Mouse (Mus musculus) lung, embryonic 16.5 days (tissue): ENCODE data around the gene Olfr329-ps. TPM values are rescaled to one million over a fixed set of nuclear protein-coding genes. Genes with fewer than 3 reads are reported as not detected.
"Not testable (repeated sequence)": the region's sequence is repeated elsewhere in the genome, so short reads cannot be mapped to it uniquely, and the experiment has no call there.

ENCODE experiments used
- ATAC-seq: fragments of 200-750 bp; cut with Nextera tagmentation; 2 replicates; pipeline ENCODE4 v1.8.0; 2017; ENCODE audit warnings: low read depth, mild to moderate bottlenecking, moderate library complexity
- H3K27ac ChIP-seq: fragments of 300-500 bp; sonication (generic); 2 replicates; pipeline ENCODE4 v1.5.1; 2014; ENCODE audit warnings: mild to moderate bottlenecking, control low read depth, low read length
- H3K27me3 ChIP-seq: fragments of 300-500 bp; sonication (generic); 2 replicates; pipeline ENCODE4 v1.6.1; 2014; ENCODE audit warnings: low read depth, low read length, mixed read lengths; ENCODE audit not compliant: control insufficient read depth, insufficient read depth
- H3K36me3 ChIP-seq: fragments of 300-500 bp; sonication (generic); 2 replicates; pipeline ENCODE4 v1.6.1; 2014; ENCODE audit warnings: low read length; ENCODE audit not compliant: control insufficient read depth, insufficient read depth
- H3K4me1 ChIP-seq: fragments of 300-500 bp; sonication (generic); replicated peaks from 2 replicates; pipeline ENCODE4 v1.6.1; 2014; ENCODE audit warnings: low read length, mixed read lengths; ENCODE audit not compliant: control insufficient read depth, insufficient read depth
- H3K4me2 ChIP-seq: fragments of 300-500 bp; sonication (generic); 2 replicates; pipeline ENCODE4 v1.6.1; 2014; ENCODE audit warnings: low read depth, low read length, control low read depth
- H3K4me3 ChIP-seq: fragments of 300-500 bp; sonication (generic); 2 replicates; pipeline ENCODE4 v1.5.1; 2014; ENCODE audit warnings: mild to moderate bottlenecking, low read length, control low read depth
- H3K9ac ChIP-seq: fragments of 300-500 bp; sonication (generic); 2 replicates; pipeline ENCODE4 v1.6.1; 2014; ENCODE audit warnings: low read length, control low read depth
- H3K9me3 ChIP-seq: fragments of 300-500 bp; sonication (generic); 2 replicates; pipeline ENCODE4 v1.6.1; 2016; ENCODE audit warnings: low read length; ENCODE audit not compliant: control insufficient read depth
- WGBS: fragments of 180-500 bp; shearing (Covaris S2); extraction: QIAGEN DNeasy Blood & Tissue Kit; methylation state at CpG from one replicate; pipeline ENCODE4 v1.1.7; 2014; 5-methylcytosine and 5-hydroxymethylcytosine counted together
- polyA plus RNA-seq: library from polyadenylated mRNA; unstranded; fragments of >200 nt; fragmentation: Nextera tagmentation; extraction: Ambion mirVana; gene quantifications from 2 replicates; pipeline ENCODE4 v1.2.1, GENCODE M21; 2015

The Olfr329-ps gene
- polyA plus RNA-seq, 1 experiment from 2014 or later: not detected

DNA sequence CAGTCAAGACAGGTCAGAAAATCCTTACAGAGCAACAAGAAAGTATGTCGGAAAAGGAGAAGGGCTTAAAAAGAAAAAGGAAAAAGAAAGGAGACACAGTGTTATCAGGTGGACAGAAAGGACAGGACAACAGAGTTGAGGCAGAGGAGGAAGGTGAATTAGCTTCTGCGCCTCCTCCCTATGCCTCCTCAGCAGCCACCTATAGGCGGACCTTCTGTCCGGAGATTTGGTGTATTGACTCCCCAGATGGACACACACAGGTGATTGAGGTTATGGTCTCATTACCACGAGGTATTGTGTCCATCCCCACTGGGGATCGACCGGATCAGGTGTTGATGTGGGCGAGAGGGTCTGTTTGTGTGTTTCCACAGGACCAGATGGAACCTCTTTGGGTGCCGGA lies 26.5 kb downstream of the Olfr329-ps start:
- H3K9ac ChIP-seq, ATAC-seq, H3K36me3 ChIP-seq, H3K4me1 ChIP-seq, H3K27me3 ChIP-seq, H3K4me3 ChIP-seq, H3K27ac ChIP-seq, H3K9me3 ChIP-seq, H3K4me2 ChIP-seq: not testable (repeated sequence)
- WGBS: 87% methylated on average over 7 of the region's 9 CpGs

DNA sequence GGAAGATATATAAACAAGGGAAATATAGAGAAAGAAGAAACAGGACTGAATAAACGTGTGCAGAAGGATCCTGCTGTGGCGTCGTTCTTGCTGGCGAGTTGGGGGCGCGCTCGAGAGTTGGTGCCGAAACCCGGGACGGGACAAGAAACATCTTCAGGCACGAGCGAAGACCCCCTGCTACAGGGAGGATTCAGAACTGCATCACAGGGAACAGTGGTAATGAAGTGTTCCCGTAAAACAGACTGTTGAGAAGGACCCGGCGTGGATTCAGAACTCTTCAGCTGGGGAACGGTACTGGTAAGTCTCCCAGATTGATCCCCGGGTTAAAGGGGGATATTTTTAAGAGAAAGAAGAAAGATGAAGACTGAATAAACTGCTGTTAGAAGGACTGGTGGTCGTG lies 27.3 kb downstream of the Olfr329-ps start:
- H3K36me3 ChIP-seq, H3K4me1 ChIP-seq, H3K27ac ChIP-seq, ATAC-seq, H3K9me3 ChIP-seq, H3K27me3 ChIP-seq, H3K9ac ChIP-seq, H3K4me3 ChIP-seq, H3K4me2 ChIP-seq: not testable (repeated sequence)
- 93% methylated on average over 17 of the region's 18 CpGs for WGBS

DNA sequence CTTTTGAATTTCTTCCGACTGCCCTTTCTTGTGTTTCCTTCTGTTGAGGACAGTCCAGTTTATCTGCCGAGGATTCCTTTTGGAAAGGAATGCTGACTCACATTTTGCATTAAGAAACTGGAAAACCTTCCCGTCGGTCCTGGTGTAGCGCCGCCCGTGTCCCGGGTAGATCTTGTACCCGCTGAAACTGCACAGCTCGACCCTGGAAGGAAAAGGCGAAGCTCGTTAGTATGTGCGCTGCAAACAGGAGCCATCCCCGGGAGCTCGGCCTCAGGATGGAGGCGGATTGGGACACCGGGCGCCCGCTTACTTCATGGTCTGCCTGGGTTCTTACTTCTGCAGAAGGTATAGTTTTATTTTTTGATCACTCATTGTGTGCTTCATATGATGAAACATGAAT lies 37.2 kb downstream of the Olfr329-ps start:
- not testable (repeated sequence) for ATAC-seq, H3K4me3 ChIP-seq, H3K4me1 ChIP-seq, H3K36me3 ChIP-seq, H3K4me2 ChIP-seq, H3K27me3 ChIP-seq, H3K9ac ChIP-seq, H3K9me3 ChIP-seq, H3K27ac ChIP-seq
- WGBS: 79% methylated on average over 19 of the region's 19 CpGs

DNA sequence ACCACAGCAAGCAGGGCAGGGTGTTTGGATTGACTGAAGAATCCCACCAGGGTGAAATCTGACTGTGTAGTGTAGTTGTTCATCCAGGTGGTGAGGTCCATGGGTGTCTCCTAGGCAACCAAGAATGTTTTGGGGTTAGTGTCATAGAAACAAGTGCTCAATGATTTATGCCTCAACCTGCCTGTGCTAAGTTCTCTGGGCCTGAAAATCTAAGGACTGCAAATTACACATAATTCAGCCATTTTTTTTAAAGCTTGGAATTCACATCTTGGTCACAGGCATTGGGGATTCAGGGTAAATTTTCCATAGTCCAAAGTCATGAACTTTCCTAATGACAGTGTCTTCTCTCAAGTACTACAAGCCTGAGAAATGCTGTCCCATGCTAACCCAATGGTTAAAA lies 43.8 kb downstream of the Olfr329-ps start, which contains the start of gene Olfr331:
TSS of gene Olfr331 (minus strand) at position 101 of the 400 bp plus-strand sequence.
- not testable (repeated sequence) for H3K4me2 ChIP-seq, ATAC-seq, H3K27me3 ChIP-seq, H3K4me3 ChIP-seq, H3K36me3 ChIP-seq, H3K9ac ChIP-seq, H3K9me3 ChIP-seq, H3K4me1 ChIP-seq, H3K27ac ChIP-seq

DNA sequence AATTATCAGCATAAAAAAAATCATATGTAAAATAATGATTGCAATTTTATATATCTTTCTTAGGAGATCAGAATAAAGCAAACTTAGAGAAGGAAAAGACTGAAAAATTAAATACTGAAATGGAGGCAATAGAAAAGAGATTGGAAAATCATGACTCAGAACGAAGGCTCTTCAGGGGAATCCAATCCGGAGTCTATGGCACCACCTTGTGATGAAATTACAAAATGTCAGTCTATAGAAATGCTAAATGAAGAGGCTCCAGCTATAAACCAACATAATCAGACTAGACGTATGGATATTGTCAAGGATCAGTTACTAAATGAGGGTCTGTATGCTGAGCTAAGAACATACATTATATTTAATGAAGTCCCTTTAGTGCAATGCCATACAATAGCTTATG lies 46.9 kb downstream of the Olfr329-ps start:
- Histone ChIP-seq H3K27ac (no peak overlapping the region), H3K4me2 (no peak overlapping the region), H3K9ac (no peak overlapping the region), H3K9me3 (no peaks in the 10 kb centered on the region), H3K4me1 (no peaks in the 10 kb centered on the region), H3K27me3 (no peaks in the 10 kb centered on the region), H3K36me3 (no peaks in the 10 kb centered on the region), H3K4me3 (no peak overlapping the region)
- ATAC-seq: no peak
- 33% methylated on average over 3 of the region's 3 CpGs for WGBS

DNA sequence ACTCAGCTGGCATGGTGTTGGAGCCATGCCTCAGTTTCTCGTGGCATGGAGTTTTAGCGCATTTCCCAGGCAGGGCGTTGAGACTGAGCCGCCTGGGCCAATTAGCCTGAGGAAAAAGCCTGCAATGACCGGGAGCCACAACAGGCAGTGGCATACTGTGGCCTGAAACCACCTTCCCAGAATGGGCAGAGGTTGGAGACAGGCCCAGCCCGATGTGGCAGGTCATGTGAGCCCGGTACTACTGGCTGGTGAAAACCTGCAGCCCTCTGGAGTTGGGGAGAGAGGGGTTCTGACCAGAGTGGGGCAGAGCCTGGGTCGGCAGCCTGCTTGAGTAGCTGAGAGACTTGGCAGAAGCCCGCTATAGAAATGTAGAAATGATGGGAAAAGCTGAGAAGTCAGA lies 47.5 kb downstream of the Olfr329-ps start:
- 81% methylated on average over 9 of the region's 9 CpGs for WGBS
- Histone ChIP-seq H3K27ac (no peak overlapping the region), H3K4me2 (no peak overlapping the region), H3K4me1 (no peaks in the 10 kb centered on the region), H3K9ac (no peak overlapping the region), H3K27me3 (no peaks in the 10 kb centered on the region), H3K4me3 (no peak overlapping the region), H3K36me3 (no peaks in the 10 kb centered on the region), H3K9me3 (no peaks in the 10 kb centered on the region)
- no peak for ATAC-seq

DNA sequence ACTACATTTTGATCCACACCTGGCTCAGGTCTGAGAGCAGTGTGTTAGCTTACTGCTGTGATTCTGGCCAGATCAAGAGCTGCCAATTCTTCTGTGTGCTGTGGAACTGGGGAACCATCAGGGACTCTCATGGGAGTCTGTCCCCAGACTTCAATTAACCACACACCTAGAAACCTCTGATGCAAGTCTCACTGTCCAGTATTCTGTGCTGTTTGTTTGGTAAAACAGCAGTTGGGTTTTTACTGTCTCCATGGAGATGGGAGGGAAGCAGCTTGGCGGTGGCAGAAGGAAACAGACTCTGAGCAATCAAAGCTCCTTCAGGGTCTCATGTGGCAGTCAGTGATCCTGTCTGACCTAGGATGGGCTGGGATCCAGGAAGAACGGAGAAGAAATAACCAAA lies 53.8 kb downstream of the Olfr329-ps start, which contains the start of gene Olfr332:
TSS of gene Olfr332 (minus strand) at position 101 of the 400 bp plus-strand sequence.
- Histone ChIP-seq H3K4me1 (no peaks in the 10 kb centered on the region), H3K9me3 (no peaks in the 10 kb centered on the region), H3K9ac (no peak within 1 kb of the TSS), H3K36me3 (no peaks in the 10 kb centered on the region), H3K4me2 (no peak within 1 kb of the TSS), H3K27me3 (no peaks in the 10 kb centered on the region), H3K4me3 (no peak within 1 kb of the TSS), H3K27ac (no peak within 1 kb of the TSS)
- ATAC-seq: no peak
- 66% methylated on average over 2 of the region's 2 CpGs for WGBS

Other genes starting within 250 kb of the Olfr329-ps start
- gene Zfp692, start 239.4 kb downstream of the Olfr329-ps start, polyA plus RNA-seq: 23.0 and 24.4 TPM in 2 replicates
- 35.4 and 37.6 TPM in 2 replicates for gene Zfp672, start 216.1 kb downstream of the Olfr329-ps start, polyA plus RNA-seq
- 35.1 and 36.9 TPM in 2 replicates for gene Sh3bp5l, start 215.7 kb downstream of the Olfr329-ps start, polyA plus RNA-seq
- 0.33 TPM in 1 of 2 replicates, not detected in the other for gene Lypd8, start 167.4 kb downstream of the Olfr329-ps start, polyA plus RNA-seq
- gene 1810065E05Rik, start 125.3 kb downstream of the Olfr329-ps start, polyA plus RNA-seq: not detected in 2 replicates
- gene Gm12253, start 113.9 kb downstream of the Olfr329-ps start, polyA plus RNA-seq: not detected in 2 replicates
- gene Lypd9, start 93.5 kb downstream of the Olfr329-ps start, polyA plus RNA-seq: not detected in 2 replicates
- not detected in 2 replicates for gene Olfr30, start 84.2 kb downstream of the Olfr329-ps start, polyA plus RNA-seq
- gene Olfr332, start 53.9 kb downstream of the Olfr329-ps start, polyA plus RNA-seq: 0.14 and 0.19 TPM in 2 replicates
- gene Olfr331, start 43.9 kb downstream of the Olfr329-ps start, polyA plus RNA-seq: not detected in 2 replicates
- not detected in 2 replicates for gene Olfr330, start 11.6 kb downstream of the Olfr329-ps start, polyA plus RNA-seq
- 0.05 TPM in 1 of 2 replicates, not detected in the other for gene Olfr328, start 9.2 kb upstream of the Olfr329-ps start, polyA plus RNA-seq
- gene Olfr224, start 24.1 kb upstream of the Olfr329-ps start, polyA plus RNA-seq: not detected in 2 replicates
- not detected in 2 replicates for gene Olfr325, start 31.3 kb upstream of the Olfr329-ps start, polyA plus RNA-seq
- not detected in 2 replicates for gene Olfr324, start 48.7 kb upstream of the Olfr329-ps start, polyA plus RNA-seq
- not detected in 2 replicates for gene 2210407C18Rik, start 69.7 kb upstream of the Olfr329-ps start, polyA plus RNA-seq
- not detected in 2 replicates for gene Olfr323, start 84.1 kb upstream of the Olfr329-ps start, polyA plus RNA-seq
- 0.09 and 0.19 TPM in 2 replicates for gene Trim58, start 94.0 kb upstream of the Olfr329-ps start, polyA plus RNA-seq
- gene Olfr322, start 112.4 kb upstream of the Olfr329-ps start, polyA plus RNA-seq: not detected in 2 replicates
- not detected in 2 replicates for gene Olfr320, start 134.7 kb upstream of the Olfr329-ps start, polyA plus RNA-seq
- not detected in 2 replicates for gene Olfr319, start 152.7 kb upstream of the Olfr329-ps start, polyA plus RNA-seq
- gene Olfr318, start 177.6 kb upstream of the Olfr329-ps start, polyA plus RNA-seq: not detected in 2 replicates
- gene Olfr317, start 192.8 kb upstream of the Olfr329-ps start, polyA plus RNA-seq: not detected in 2 replicates
- gene Olfr316, start 206.3 kb upstream of the Olfr329-ps start, polyA plus RNA-seq: not detected in 2 replicates
- not detected in 2 replicates for gene Olfr315, start 226.8 kb upstream of the Olfr329-ps start, polyA plus RNA-seq
- gene Olfr314, start 236.5 kb upstream of the Olfr329-ps start, polyA plus RNA-seq: not detected in 2 replicates